Mouse (Mus musculus) cerebral cortex, adult 2 months (tissue): ENCODE measurements around the gene Utf1.

Experiments
- WGBS: fragments of 180-500 bp; shearing (Covaris S2); methylation state at CpG from one replicate; pipeline ENCODE4 v1.1.7; 2018; 5-methylcytosine and 5-hydroxymethylcytosine counted together

Gene Utf1

DNA sequence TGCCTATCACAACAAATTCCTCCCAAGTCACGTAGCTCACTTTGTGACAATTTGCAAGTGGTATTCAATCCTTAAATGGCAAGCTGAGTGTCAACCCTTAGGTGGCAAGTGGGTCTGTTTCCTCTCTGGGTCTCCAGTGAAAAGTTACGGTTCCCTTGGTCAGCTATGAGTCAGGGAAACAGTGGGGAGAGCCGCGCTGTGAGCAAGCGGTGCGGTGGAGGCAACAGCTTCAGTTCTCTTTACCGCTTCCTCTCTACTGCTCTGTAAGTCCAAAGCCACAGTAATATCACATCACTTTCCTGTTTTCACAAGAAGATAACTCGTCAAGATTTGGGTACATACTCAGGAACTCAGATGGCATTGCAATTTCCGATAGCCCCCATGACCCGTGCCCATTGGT, 30.7 kb downstream of the Utf1 start:
- WGBS: 87% methylated on average over 10 of the region's 10 CpGs

DNA sequence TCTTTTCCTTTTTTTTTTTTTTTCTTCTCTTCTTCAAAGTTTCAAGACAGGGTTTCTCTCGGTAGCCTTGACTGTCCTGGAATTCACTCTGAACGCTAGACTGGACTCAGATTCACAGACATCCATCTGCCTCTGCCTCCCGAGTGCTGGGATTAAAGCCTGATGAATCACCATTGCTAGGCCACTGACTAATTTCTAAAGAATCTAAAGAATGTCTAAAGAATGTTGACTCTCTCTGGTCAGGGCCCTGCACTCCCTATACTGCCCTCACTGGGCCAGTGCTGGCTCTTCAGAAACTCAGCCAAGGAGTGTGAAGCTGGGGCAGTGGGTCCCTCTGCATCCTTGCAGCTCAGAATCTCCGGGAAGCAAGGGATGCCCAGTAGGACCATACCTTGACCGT, 31.9 kb downstream of the Utf1 start:
- 72% methylated on average over 5 of the region's 5 CpGs for WGBS

DNA sequence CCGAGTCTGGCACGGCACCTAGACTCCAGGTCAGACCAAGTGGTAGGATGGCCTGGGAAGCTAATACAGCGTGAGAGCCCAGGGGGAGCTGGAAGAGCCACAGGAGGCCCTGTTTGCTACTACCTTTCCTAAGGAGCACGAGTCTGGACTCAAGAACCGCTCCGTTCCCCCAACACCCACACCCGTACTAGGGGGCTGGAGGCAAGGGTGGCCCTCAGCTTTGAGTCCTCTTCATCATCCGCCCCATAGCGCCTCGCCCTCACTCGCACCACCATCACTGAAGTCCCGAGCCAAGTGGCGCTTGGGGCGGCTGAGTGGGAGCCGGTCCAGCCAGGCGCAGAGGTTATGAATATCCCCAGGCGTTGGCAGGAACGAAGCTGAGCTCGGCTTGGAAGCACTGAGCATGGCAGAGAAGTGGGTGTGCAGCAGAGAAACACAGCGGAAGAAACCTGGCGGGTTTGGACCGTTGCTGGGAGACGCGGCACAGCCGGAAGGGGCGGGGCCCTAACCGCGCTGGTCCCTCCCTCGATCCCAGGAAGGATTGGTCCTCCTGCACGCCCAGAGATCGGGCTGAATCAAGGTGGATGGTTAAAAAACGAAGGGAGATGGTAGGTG, 34.8 kb downstream of the Utf1 start, which contains the start of gene 6430531B16Rik:
Gene 6430531B16Rik (minus strand): TSS at position 478 of the 615 bp plus-strand sequence.
- WGBS: 4% methylated on average over 32 of the region's 32 CpGs

DNA sequence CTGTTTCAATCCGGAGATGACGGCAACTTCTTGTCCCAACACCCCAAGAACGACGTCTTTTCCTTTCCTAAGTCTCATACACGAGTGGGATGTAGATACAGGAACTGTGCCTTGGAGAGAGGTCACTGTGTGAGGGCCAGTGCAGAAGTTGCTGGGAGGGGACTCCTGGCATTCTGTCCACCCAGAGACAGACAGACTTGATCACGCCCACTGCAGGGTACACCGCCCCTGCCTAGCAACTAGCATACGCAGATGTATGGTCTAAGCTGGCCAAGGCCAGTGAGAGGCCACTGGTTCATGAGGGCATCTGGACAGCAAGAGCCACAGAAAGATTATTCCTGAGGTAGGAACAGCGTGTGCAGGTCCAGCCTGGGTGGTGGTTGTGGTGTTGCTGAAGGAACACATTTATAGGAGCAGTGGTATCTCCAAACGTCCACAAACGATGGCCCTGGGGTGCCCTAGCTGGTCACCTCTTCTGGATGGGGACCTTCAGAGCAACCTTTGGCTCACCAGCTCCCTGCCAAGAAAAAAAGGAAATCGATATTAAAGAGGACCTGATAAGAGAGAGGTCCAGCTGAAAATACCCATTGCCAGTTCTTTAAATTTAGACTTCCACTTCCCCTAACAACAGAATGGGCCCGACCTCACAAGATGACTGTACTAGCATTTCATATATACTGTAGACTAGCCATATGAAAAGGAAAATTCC, 35.6 kb downstream of the Utf1 start:
- WGBS: 28% methylated on average over 13 of the region's 13 CpGs

DNA sequence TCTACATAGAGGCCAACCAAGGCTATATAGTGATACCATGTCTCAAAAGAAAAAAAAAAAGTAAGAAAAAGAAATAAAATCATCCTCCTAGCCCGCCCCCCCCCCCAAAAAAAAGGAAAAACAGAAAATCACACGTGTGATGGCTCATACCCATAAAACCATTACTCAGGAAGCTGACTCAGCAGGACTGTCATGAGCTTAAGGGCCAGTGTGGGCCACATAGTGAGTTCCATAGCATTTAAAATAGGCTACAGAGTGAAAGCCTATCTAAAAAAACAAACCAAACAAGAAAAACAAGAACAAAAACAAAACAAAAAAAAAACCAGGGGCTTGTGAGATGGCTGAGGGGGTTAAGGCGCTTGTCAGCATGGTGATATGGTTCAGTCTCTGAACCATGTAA, 37.2 kb downstream of the Utf1 start:
- 71% methylated on average over 3 of the region's 3 CpGs for WGBS

DNA sequence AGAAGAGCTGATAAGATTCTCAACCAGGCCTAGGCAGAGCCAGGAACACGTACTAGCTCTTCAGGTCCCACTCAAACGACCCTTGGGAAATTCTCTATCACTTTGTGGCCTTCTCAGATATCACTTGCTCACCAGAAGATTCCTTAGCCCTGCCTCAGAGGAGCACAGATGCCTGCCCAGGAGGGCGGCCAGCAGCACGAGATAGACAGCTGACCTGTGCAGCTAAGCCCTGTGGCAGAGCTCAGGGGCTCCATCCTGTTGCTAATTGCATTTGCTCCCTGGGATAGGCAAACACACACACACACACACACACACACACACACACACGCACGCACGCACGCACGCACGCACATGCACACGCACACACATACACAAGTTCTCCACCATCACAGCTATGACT, 38.5 kb downstream of the Utf1 start:
- WGBS: 83% methylated on average over 11 of the region's 11 CpGs

DNA sequence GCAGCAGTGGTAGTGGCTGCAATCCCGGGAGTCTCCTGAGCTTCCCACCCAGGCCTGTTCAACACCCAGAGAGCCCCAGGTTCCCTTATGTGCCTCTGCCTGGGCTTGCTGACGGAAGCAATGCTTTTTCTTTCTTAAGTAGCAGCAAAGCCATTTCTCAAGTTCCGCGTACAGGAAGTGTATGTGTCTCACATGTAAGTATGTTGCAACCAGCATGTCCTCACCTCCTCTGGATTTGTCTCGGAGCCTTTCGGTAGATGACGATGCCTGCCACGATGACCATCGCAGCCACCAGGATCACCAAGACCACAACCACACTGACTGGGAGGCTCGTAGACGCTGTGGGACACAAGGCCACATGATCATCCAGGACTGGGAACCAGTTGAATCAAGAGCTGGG, 40.9 kb downstream of the Utf1 start:
- 90% methylated on average over 11 of the region's 11 CpGs for WGBS

DNA sequence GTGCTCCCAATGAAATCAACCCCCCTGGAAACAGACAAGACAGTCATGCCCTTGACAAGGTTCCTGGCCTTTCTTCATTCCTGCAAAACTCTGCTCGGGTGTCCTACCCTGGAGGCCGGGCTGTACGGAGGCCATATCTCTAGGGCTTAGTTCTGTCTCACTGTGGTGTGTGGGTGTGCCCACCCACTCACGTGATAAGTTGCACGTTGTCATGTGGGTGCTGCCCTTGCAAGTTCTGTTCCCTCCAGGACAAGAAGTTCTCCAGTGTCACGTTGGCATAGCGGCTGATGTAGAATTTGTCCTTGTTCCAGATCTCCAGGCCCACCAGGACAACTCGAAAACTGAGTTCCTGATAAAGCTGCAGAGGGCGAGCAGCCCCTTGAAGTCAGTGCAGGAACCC, 44.7 kb downstream of the Utf1 start:
- WGBS: 79% methylated on average over 9 of the region's 9 CpGs

DNA sequence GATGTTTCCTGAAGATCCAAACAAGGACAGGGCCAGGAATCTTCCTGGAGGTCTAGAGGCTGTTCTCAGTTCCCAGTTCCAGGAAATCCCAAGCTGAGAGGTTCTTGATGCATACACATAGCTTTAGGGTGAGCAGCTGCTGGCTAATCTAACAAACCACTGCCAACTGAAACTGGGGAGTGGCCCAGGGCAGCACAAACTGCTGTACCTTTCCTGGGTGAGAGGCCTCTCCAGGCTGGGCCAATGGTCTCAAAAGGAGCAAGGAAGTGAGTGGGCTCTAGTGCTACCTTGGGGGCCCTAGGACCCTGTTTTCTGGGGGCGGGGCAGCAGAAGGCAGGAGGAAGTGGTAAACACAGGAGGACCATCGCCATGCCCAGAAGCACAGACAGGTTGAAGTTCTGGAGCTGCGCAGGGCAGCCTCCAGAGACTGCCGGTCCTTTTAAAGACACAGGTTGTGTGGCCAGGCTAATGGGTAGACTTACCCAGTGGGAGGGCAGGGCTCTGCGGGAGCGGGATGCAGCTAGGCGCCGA, 47.3 kb downstream of the Utf1 start:
- WGBS: 79% methylated on average over 8 of the region's 8 CpGs

DNA sequence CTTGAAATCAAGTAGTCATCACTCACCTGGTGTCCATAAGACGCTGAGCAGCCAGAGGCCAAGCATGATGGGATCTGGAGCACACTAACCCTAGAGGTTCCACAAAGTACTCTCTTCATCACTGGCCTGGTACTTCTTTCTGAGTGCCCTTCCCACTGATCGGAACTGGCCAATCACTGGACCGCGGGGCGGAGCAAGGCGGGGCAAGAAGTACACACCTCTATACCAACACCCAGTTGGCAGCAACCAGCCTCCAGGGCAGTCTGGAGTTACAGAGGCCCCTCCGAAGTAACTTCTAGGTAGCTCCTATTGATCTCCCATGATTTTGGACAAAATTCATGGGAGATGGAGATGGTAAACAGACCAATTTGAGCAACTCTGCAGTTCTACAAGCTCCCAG, 48.8 kb downstream of the Utf1 start, which contains the start of gene Adam8:
Gene Adam8 (minus strand): TSS at position 157 of the 400 bp plus-strand sequence.
- 44% methylated on average over 7 of the region's 7 CpGs for WGBS

DNA sequence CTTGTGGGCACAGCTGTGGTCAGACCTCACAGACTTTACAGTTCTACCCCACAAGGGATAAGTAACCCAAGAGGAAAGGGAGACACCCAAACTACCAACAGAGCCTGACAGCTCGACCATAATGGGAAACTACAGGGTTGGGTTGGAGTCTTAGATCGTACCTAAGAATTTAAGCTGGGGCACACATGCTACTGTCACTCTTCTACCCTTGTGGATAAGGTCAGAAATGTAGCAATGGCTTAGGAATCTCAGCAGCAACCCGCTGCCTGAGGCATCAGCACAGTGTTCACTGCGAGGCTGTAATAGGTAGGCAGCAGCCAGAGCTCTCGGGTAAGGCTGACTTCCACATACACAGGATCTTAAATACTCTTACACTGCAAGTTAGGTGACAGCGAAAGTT, 49.9 kb downstream of the Utf1 start:
- 92% methylated on average over 6 of the region's 6 CpGs for WGBS

DNA sequence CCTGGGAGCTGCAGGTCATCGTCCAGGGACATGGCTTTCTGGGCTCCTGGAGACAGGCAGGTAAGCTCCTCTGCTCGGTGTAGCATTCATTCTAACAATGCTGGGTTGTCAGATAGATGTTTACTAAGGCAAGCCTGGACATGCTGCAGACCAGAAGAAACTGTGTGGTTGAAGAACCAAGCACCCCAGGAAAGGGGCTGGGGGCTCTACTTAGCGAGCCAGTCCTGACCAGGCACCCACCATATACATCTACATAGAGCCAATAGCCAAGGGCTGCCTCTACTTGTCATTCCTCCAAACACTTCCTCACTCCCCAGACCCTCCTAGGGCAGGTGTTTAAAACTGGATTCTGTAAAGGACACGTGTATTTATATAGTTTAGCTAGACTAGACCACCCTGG, 50.6 kb downstream of the Utf1 start:
- 84% methylated on average over 4 of the region's 4 CpGs for WGBS

DNA sequence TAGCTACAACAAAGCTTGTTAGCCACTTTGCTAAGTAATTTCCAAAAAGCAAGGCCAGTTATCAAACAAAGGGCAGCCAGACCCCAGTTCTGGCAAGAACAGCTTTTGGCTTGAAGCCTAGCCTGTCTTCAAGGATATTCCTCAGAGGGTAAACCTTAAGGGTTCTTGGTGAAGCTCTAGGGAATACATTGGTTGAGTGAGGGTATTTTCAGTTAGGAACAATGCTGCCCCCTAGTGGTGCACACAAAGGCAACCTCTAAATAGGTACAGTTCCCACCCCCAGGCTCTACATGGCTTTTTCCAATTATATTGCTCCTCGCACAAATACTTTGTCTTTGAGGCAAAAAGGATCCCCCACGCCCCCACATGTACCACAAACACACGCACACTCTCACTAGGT, 51.1 kb downstream of the Utf1 start:
- 34% methylated on average over 3 of the region's 3 CpGs for WGBS
